Mouse (Mus musculus): Measurements from ENCODE around the gene Cabp1.
A peak's percentile ranks its signal among the peaks of the same experiment; 100 is the strongest.

Cabp1 gene

GRCm38 (mm10) chr5:115210380-115210779, 16.2 kb upstream of the Cabp1 start:
- peak; percentile 51 for DNase-seq (ENCODE audit: extremely low spot score, low spot score)

- no peak for DNase-seq (ENCODE audit: extremely low spot score, low spot score)
These were observed 14.4 kb upstream of the Cabp1 start for GRCm38 (mm10) chr5:115208601-115209000.

GRCm38 (mm10) chr5:115207892-115208291, 13.7 kb upstream of the Cabp1 start:
- no peak for DNase-seq (ENCODE audit: extremely low spot score, low spot score)

GRCm38 (mm10) chr5:115207244-115207643, 13.1 kb upstream of the Cabp1 start:
- DNase-seq (ENCODE audit: extremely low spot score, low spot score), result no peak

GRCm38 (mm10) chr5:115204562-115205311, 10.6 kb upstream of the Cabp1 start:
- peak; percentile 81 for DNase-seq (ENCODE audit: extremely low spot score, low spot score)

GRCm38 (mm10) chr5:115203735-115204561, 9.8 kb upstream of the Cabp1 start:
- DNase-seq (ENCODE audit: extremely low spot score, low spot score), result peak; percentile 59

- no peak for DNase-seq (ENCODE audit: extremely low spot score, low spot score)
These were observed 543 bp upstream of the Cabp1 start for GRCm38 (mm10) chr5:115194626-115195221.

- peak; percentile 59 for DNase-seq (ENCODE audit: extremely low spot score, low spot score)
These were observed 955 bp downstream of the Cabp1 start for GRCm38 (mm10) chr5:115193226-115193625.

GRCm38 (mm10) chr5:115192828-115193195, 1.4 kb downstream of the Cabp1 start:
- no peak for DNase-seq (ENCODE audit: extremely low spot score, low spot score)

- DNase-seq (ENCODE audit: extremely low spot score, low spot score), result peak; percentile 52
These were observed 2.0 kb downstream of the Cabp1 start for GRCm38 (mm10) chr5:115191880-115192827.

- no peak for DNase-seq (ENCODE audit: extremely low spot score, low spot score)
These were observed 4.1 kb downstream of the Cabp1 start for GRCm38 (mm10) chr5:115190081-115190480.

GRCm38 (mm10) chr5:115188824-115189223, 5.4 kb downstream of the Cabp1 start:
- peak; percentile 46 for DNase-seq (ENCODE audit: extremely low spot score, low spot score)

- peak; percentile 98 for DNase-seq (ENCODE audit: extremely low spot score, low spot score)
These were observed 6.7 kb downstream of the Cabp1 start for GRCm38 (mm10) chr5:115187188-115188131.

- DNase-seq (ENCODE audit: extremely low spot score, low spot score), result peak; percentile 39
These were observed 7.7 kb downstream of the Cabp1 start for GRCm38 (mm10) chr5:115186371-115187073.

GRCm38 (mm10) chr5:115184726-115185125, 9.5 kb downstream of the Cabp1 start:
- DNase-seq (ENCODE audit: extremely low spot score, low spot score), result no peak

- no peak for DNase-seq (ENCODE audit: extremely low spot score, low spot score)
These were observed 10.7 kb downstream of the Cabp1 start for GRCm38 (mm10) chr5:115183482-115183881.

- DNase-seq (ENCODE audit: extremely low spot score, low spot score), result no peak
These were observed 11.3 kb downstream of the Cabp1 start for GRCm38 (mm10) chr5:115182925-115183324.

GRCm38 (mm10) chr5:115181248-115181940, 12.8 kb downstream of the Cabp1 start:
- no peak for DNase-seq (ENCODE audit: extremely low spot score, low spot score)

- no peak for DNase-seq (ENCODE audit: extremely low spot score, low spot score)
These were observed 14.6 kb downstream of the Cabp1 start for GRCm38 (mm10) chr5:115179596-115179995.

Measured in neural tube, embryonic 10.5 days (tissue).